Mouse (Mus musculus) liver, postnatal 0 days (tissue): ENCODE data around the gene Pde3a.

Experiments used
- CTCF ChIP-seq: sonication (generic); IDR thresholded peaks from 2 replicates; pipeline ENCODE4 v1.5.1; 2016; ENCODE audit warnings: antibody characterized with exemption, low read depth
- EP300 ChIP-seq: IDR thresholded peaks from 2 replicates; pipeline ENCODE4 v1.6.1; 2016; ENCODE audit warnings: antibody characterized with exemption, low read depth, mild to moderate bottlenecking

DNA sequence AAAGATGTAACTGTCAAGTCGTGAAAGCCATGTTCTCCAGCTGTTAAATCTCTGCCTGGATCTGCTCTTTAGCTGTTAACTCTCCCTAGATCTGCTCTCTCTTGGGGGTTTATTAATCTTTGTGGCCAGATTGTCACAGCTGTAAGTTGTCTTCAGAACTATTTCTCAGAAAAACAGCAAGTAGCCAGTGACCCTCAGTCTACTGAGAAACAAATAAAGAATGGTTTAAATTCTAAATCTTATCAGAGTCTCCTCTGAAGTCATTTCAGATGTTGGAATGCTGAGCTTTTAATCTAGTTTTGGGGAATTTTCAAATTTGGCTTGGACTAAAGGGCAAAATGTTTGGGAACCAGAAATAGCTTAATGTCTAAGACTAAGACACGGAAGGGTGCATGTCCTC is 92.3 kb downstream of the Pde3a start:
- TF ChIP-seq EP300 (no peak), CTCF (no peak)
